Mouse (Mus musculus): ENCODE data around the gene Akap8.

DNA sequence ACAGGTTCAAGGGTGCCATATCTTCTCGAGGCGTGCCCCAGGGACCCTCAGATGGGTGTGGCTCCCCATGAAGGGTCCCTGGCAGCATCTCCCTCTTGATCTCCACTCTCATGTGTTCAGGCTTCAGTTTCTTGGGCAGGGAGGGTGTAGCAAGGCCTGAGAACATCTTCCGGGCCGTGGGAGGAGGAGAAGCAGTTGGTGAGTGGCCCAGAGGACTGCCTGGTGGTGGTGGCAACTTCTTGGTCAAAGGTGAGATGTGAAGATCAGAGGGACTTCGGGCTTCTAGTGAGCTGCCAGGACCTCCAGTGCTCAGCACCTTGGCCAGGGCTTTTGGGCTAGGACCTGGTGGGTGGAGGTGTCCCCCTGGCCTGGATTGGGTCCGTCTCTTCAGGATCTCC, 37.9 kb upstream of the Akap8 start:
- TF ChIP-seq CTCF (IDR thresholded peaks at IDR 0.05; ENCODE audit: low read depth, low read length): no peak
- no peak for TF ChIP-seq GATA1 (IDR thresholded peaks at IDR 0.05; ENCODE audit: borderline replicate concordance, low read length)

All from G1E (cell line).